Mouse (Mus musculus) olfactory bulb, adult 2 months (tissue): ENCODE measurements around the gene Tysnd1.

Experiments used
- CTCF ChIP-seq: fragments of 200-500 bp; IDR thresholded peaks from 2 replicates; pipeline ENCODE4 v1.5.1; 2012; ENCODE audit warnings: low read depth, mild to moderate bottlenecking, low read length, moderate library complexity; ENCODE audit not compliant: insufficient read depth
- POLR2A ChIP-seq: fragments of 200-500 bp; IDR thresholded peaks from 2 replicates; pipeline ENCODE4 v1.6.1; 2012; ENCODE audit warnings: mild to moderate bottlenecking, low read depth, low read length, moderate library complexity; ENCODE audit not compliant: insufficient read depth

GRCm38 (mm10) chr10:61734377-61734776, 39.1 kb downstream of the Tysnd1 start:
- TF ChIP-seq CTCF (peak; percentile 85), POLR2A (no peak)
